Mouse (Mus musculus) kidney, embryonic 14.5 days (tissue): ENCODE results near the gene Cd3g. TPM values are rescaled to one million over a fixed set of nuclear protein-coding genes. Genes with fewer than 3 reads are reported as not detected.

Experiments
- polyA plus RNA-seq: library from polyadenylated mRNA; unstranded; fragments of >200 nt; fragmentation: Nextera tagmentation; extraction: Ambion mirVana; gene quantifications from 2 replicates; pipeline ENCODE4 v1.2.1, GENCODE M21; 2014

Gene Cd3g
- polyA plus RNA-seq, 1 experiment from 2014 or later = not detected

Other genes with a start within 250 kb of the Cd3g start
- 24.9 and 28.7 TPM in 2 replicates for gene Phldb1, start 245.2 kb downstream of the Cd3g start, polyA plus RNA-seq
- gene Arcn1, start 212.6 kb downstream of the Cd3g start, polyA plus RNA-seq = 116 and 219 TPM in 2 replicates
- gene Ift46, start 212.5 kb downstream of the Cd3g start, polyA plus RNA-seq = 122 and 131 TPM in 2 replicates
- 8.1 and 10.8 TPM in 2 replicates for gene Tmem25, start 181.1 kb downstream of the Cd3g start, polyA plus RNA-seq
- gene Ttc36, start 177.4 kb downstream of the Cd3g start, polyA plus RNA-seq = 22.5 and 31.0 TPM in 2 replicates
- gene Kmt2a, start 99.1 kb downstream of the Cd3g start, polyA plus RNA-seq = 14.9 and 15.2 TPM in 2 replicates
- 674 and 931 TPM in 2 replicates for gene Atp5l, start 59.7 kb downstream of the Cd3g start, polyA plus RNA-seq
- 25.6 and 38.2 TPM in 2 replicates for gene Ube4a, start 14.8 kb downstream of the Cd3g start, polyA plus RNA-seq
- gene Cd3d, start 1.4 kb upstream of the Cd3g start, polyA plus RNA-seq = not detected in 2 replicates
- gene Cd3e, start 29.2 kb upstream of the Cd3g start, polyA plus RNA-seq = not detected in 2 replicates
- gene Mpzl2, start 59.4 kb upstream of the Cd3g start, polyA plus RNA-seq = 11.0 and 22.2 TPM in 2 replicates
- 2.3 and 3.0 TPM in 2 replicates for gene Mpzl3, start 74.8 kb upstream of the Cd3g start, polyA plus RNA-seq
- gene Jaml, start 98.8 kb upstream of the Cd3g start, polyA plus RNA-seq = 0.46 TPM in 1 of 2 replicates, not detected in the other
- gene Scn2b, start 137.4 kb upstream of the Cd3g start, polyA plus RNA-seq = 4.6 and 5.3 TPM in 2 replicates
- 0.11 and 0.16 TPM in 2 replicates for gene Scn4b, start 158.0 kb upstream of the Cd3g start, polyA plus RNA-seq
- gene BC049352, start 201.6 kb upstream of the Cd3g start, polyA plus RNA-seq = not detected in 2 replicates
- 0.26 and 1.1 TPM in 2 replicates for gene Tmprss4, start 223.7 kb upstream of the Cd3g start, polyA plus RNA-seq